In the genomic region with DNA sequence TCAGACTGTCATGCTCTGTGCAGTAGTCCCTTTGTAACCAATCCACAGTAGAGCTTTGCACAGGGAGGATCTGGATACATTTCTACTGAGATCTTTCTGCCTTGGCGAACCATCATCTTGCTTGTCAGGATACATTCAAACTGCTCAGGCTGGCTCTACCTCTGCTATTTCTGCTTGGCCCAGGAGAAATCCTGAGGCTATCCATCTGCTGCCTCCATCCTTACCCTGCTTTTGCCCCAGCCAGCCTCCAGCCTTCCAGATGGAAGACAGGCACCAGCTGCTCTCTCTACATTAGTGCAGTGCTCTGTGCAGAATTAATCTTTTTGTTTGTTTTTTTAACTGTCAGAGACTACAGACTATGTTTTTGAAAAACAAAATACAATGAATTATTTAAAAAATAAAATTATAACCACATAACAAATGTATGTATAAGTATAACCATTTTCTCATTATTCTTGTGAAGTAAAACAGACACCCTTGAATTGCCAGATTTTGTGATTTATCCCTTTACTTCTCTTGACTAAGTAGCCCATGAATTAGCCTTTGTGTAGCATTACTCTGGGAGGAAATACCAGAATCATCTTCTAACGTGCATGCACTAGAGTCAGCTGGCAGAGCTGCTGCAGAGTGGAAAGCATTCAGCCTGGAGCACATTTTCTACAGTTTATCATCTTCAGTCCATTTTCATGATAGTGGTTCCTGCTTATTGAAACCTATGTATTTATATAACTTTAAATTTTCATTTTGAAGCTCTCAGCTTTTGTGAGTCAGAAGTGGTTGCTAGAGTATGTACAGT, we compare ENCODE assay signal across 7 mouse cellular contexts.
DNase-seq lines count a peak whose midpoint lies in the region; ATAC-seq lines count a peak whose summit lies in the region.

No protein-coding gene starts in this region.

- H3K4me3 ChIP-seq in hindbrain, embryonic 13.5 days = no peak overlapping the region

- H3K36me3 ChIP-seq in hindbrain, embryonic 13.5 days = no peaks in the 10 kb centered on the region

- peak; percentile 96 for ATAC-seq in hindbrain, embryonic 13.5 days (ENCODE audit: low FRiP score)
- no peak for ATAC-seq in activated CD4-positive, CD25-positive, alpha-beta regulatory T cell, adult 4 months

- peak overlapping the region; percentile 72; the same call in 1 of the 2 replicates for H3K27ac ChIP-seq in hindbrain, embryonic 13.5 days

- H3K4me1 ChIP-seq in hindbrain, embryonic 13.5 days (replicated peaks) = no peaks in the 10 kb centered on the region

- WGBS in hindbrain, embryonic 13.5 days = 52% methylated on average over 2 of the region's 2 CpGs

- H3K4me2 ChIP-seq in hindbrain, embryonic 13.5 days = no peak overlapping the region

- H3K9ac ChIP-seq in hindbrain, embryonic 13.5 days = no peak overlapping the region

- no peaks in the 10 kb centered on the region for H3K9me3 ChIP-seq in hindbrain, embryonic 13.5 days

- H3K27me3 ChIP-seq in hindbrain, embryonic 13.5 days = no peaks in the 10 kb centered on the region

- peak; percentile 98 for DNase-seq in brain, adult 2 months (ENCODE audit: low read depth, low spot score)
- DNase-seq in cerebellum, adult 11 months = peak; percentile 85
- DNase-seq in mesoderm, embryonic 11.5 days (ENCODE audit: low read depth, low spot score) = peak; percentile 23
- DNase-seq in heart, adult 11 months = no peak
- no peak for DNase-seq in heart, adult 9 months (ENCODE audit: low spot score in 2 of 2)

Comparison
In these comparisons a context has a peak if more than half of its experiments do, and no peak if none do; other contexts are left out.
1. DNase-seq: peak in brain, adult 2 months (single experiment), cerebellum, adult 11 months (single experiment) and mesoderm, embryonic 11.5 days (single experiment); none in heart, adult 11 months (single experiment) and heart, adult 9 months (0 of 2).